Mouse (Mus musculus) neural tube, embryonic 12.5 days (tissue): ENCODE data around the gene Tm6sf1. TPM values are rescaled to one million over a fixed set of nuclear protein-coding genes. Genes with fewer than 3 reads are reported as not detected.
"Not testable (repeated sequence)": the region's sequence is repeated elsewhere in the genome, so short reads cannot be mapped to it uniquely, and the experiment has no call there.

Experiments
- ATAC-seq: fragments of 200-750 bp; cut with Nextera tagmentation; 2 replicates; pipeline ENCODE4 v1.8.0; 2017; ENCODE audit warnings: low read depth, mild to moderate bottlenecking, moderate TSS enrichment, moderate library complexity; ENCODE audit not compliant: low FRiP score
- H3K27ac ChIP-seq: fragments of 300-500 bp; sonication (generic); 2 replicates; pipeline ENCODE4 v1.5.1; 2016
- H3K27me3 ChIP-seq: fragments of 300-500 bp; sonication (generic); replicated peaks from 2 replicates; pipeline ENCODE4 v1.6.1; 2016; ENCODE audit warnings: mild to moderate bottlenecking
- H3K36me3 ChIP-seq: fragments of 300-500 bp; sonication (generic); 2 replicates; pipeline ENCODE4 v1.6.1; 2016; ENCODE audit warnings: mild to moderate bottlenecking
- H3K4me1 ChIP-seq: fragments of 300-500 bp; sonication (generic); 2 replicates; pipeline ENCODE4 v1.6.1; 2016
- H3K4me2 ChIP-seq: fragments of 300-500 bp; sonication (generic); replicated peaks from 2 replicates; pipeline ENCODE4 v1.6.1; 2016; ENCODE audit warnings: mild to moderate bottlenecking
- H3K4me3 ChIP-seq: fragments of 300-500 bp; sonication (generic); 2 replicates; pipeline ENCODE4 v1.5.1; 2016
- H3K9ac ChIP-seq: fragments of 300-500 bp; sonication (generic); 2 replicates; pipeline ENCODE4 v1.6.1; 2016; ENCODE audit warnings: mild to moderate bottlenecking
- H3K9me3 ChIP-seq: fragments of 300-500 bp; sonication (generic); 2 replicates; pipeline ENCODE4 v1.6.1; 2016; ENCODE audit warnings: mild to moderate bottlenecking
- WGBS: fragments of 180-500 bp; shearing (Covaris S2); methylation state at CpG from one replicate; pipeline ENCODE4 v1.1.7; 2016; 5-methylcytosine and 5-hydroxymethylcytosine counted together
- polyA plus RNA-seq: library from polyadenylated mRNA; unstranded; fragments of >200 nt; fragmentation: Nextera tagmentation; extraction: Ambion mirVana; gene quantifications from 2 replicates; pipeline ENCODE4 v1.2.1, GENCODE M21; 2016

Gene Tm6sf1
- polyA plus RNA-seq: 14.5 and 16.6 TPM in 2 replicates

- peaks cover 10% of the 10 kb centered on the region; the same call in 1 of the 2 replicates for H3K27me3 ChIP-seq
- peak within 1 kb of the TSS; percentile 99 for H3K4me2 ChIP-seq
- H3K27ac ChIP-seq: no peak within 1 kb of the TSS
- H3K4me3 ChIP-seq: peak within 1 kb of the TSS; percentile 52
- peak within 1 kb of the TSS; percentile 67 for H3K9ac ChIP-seq
- H3K36me3 ChIP-seq: no peaks in the 10 kb centered on the region
- ATAC-seq: peak; percentile 80
- H3K4me1 ChIP-seq: peaks cover 25% of the 10 kb centered on the region; the same call in 1 of the 2 replicates
- under 1% methylated on average over 64 of the region's 64 CpGs for WGBS
- no peaks in the 10 kb centered on the region for H3K9me3 ChIP-seq
Measured at GRCm38 (mm10) chr7:81858968-81859721, at the start of gene Tm6sf1. TSS of gene Tm6sf1 (plus strand) at chr7:81859001.

- no peak overlapping the region for H3K9ac ChIP-seq
- H3K36me3 ChIP-seq: no peaks in the 10 kb centered on the region
- H3K4me1 ChIP-seq: peaks cover 30% of the 10 kb centered on the region
- no peaks in the 10 kb centered on the region for H3K27me3 ChIP-seq
- no peaks in the 10 kb centered on the region for H3K9me3 ChIP-seq
- H3K27ac ChIP-seq: no peak overlapping the region
- ATAC-seq: no peak
- WGBS: 86% methylated on average over 3 of the region's 3 CpGs
- H3K4me3 ChIP-seq: no peak overlapping the region
- H3K4me2 ChIP-seq: no peak overlapping the region
Measured at GRCm38 (mm10) chr7:81824906-81825305, 33.9 kb upstream of the Tm6sf1 start.

GRCm38 (mm10) chr7:81825381-81825780, 33.4 kb upstream of the Tm6sf1 start:
- Histone ChIP-seq H3K36me3 (no peaks in the 10 kb centered on the region), H3K27ac (no peak overlapping the region), H3K27me3 (no peaks in the 10 kb centered on the region), H3K9ac (no peak overlapping the region), H3K4me3 (no peak overlapping the region), H3K4me2 (no peak overlapping the region), H3K9me3 (no peaks in the 10 kb centered on the region), H3K4me1 (peaks cover 32% of the 10 kb centered on the region)
- 49% methylated on average over 3 of the region's 3 CpGs for WGBS
- ATAC-seq: no peak

GRCm38 (mm10) chr7:81827806-81828667, 30.8 kb upstream of the Tm6sf1 start:
- Histone ChIP-seq H3K9me3 (no peaks in the 10 kb centered on the region), H3K36me3 (no peaks in the 10 kb centered on the region), H3K27me3 (no peaks in the 10 kb centered on the region), H3K9ac (peak overlapping the region; percentile 90), H3K4me2 (peak overlapping the region; percentile 71), H3K4me1 (peaks cover 32% of the 10 kb centered on the region), H3K27ac (peak overlapping the region; percentile 95; the same call in 1 of the 2 replicates), H3K4me3 (peak overlapping the region; percentile 89)
- WGBS: 28% methylated on average over 17 of the region's 17 CpGs
- ATAC-seq: 0 out of 2 replicates have a peak, but pooled peaks have one; percentile 4

- peak overlapping the region; percentile 90 for H3K9ac ChIP-seq
- H3K27me3 ChIP-seq: no peaks in the 10 kb centered on the region
- no peaks in the 10 kb centered on the region for H3K9me3 ChIP-seq
- peak overlapping the region; percentile 89 for H3K4me3 ChIP-seq
- H3K4me1 ChIP-seq: peaks cover 32% of the 10 kb centered on the region
- peak overlapping the region; percentile 71 for H3K4me2 ChIP-seq
- no peaks in the 10 kb centered on the region for H3K36me3 ChIP-seq
- H3K27ac ChIP-seq: peak overlapping the region; percentile 95
- ATAC-seq: peak; percentile 85
- WGBS: under 1% methylated on average over 74 of the region's 91 CpGs
Measured at GRCm38 (mm10) chr7:81828681-81829378, 30.0 kb upstream of the Tm6sf1 start.

- Histone ChIP-seq H3K27me3 (no peaks in the 10 kb centered on the region), H3K4me3 (peak within 1 kb of the TSS; percentile 89), H3K27ac (peak within 1 kb of the TSS; percentile 95), H3K9ac (peak within 1 kb of the TSS; percentile 90), H3K36me3 (no peaks in the 10 kb centered on the region), H3K4me1 (peaks cover 32% of the 10 kb centered on the region), H3K9me3 (no peaks in the 10 kb centered on the region), H3K4me2 (peak within 1 kb of the TSS; percentile 71)
- WGBS: under 1% methylated on average over 58 of the region's 58 CpGs
- ATAC-seq: peak; percentile 91
Measured at GRCm38 (mm10) chr7:81829379-81829894, 29.4 kb upstream of the Tm6sf1 start, which contains the start of gene Btbd1. TSS of gene Btbd1 (minus strand) at chr7:81829431.

- no peak overlapping the region for H3K4me3 ChIP-seq
- H3K4me1 ChIP-seq: 0 out of 2 replicates have a peak, but pooled peaks cover 2% of the 10 kb centered on the region
- H3K9me3 ChIP-seq: no peaks in the 10 kb centered on the region
- no peaks in the 10 kb centered on the region for H3K27me3 ChIP-seq
- no peak for ATAC-seq
- no peak overlapping the region for H3K9ac ChIP-seq
- no peaks in the 10 kb centered on the region for H3K36me3 ChIP-seq
- H3K4me2 ChIP-seq: no peak overlapping the region
- no peak overlapping the region for H3K27ac ChIP-seq
Measured at GRCm38 (mm10) chr7:81834847-81835246, 24.0 kb upstream of the Tm6sf1 start.

- WGBS: 91% methylated on average over 5 of the region's 5 CpGs
- H3K4me1 ChIP-seq: no peaks in the 10 kb centered on the region
Measured at GRCm38 (mm10) chr7:81835430-81835829, 23.4 kb upstream of the Tm6sf1 start.

GRCm38 (mm10) chr7:81837771-81838170, 21.0 kb upstream of the Tm6sf1 start:
- H3K27ac ChIP-seq, H3K9me3 ChIP-seq, ATAC-seq, H3K4me2 ChIP-seq, H3K27me3 ChIP-seq, H3K4me3 ChIP-seq, H3K36me3 ChIP-seq, H3K9ac ChIP-seq, H3K4me1 ChIP-seq: not testable (repeated sequence)
- WGBS: 90% methylated on average over 5 of the region's 5 CpGs

More at GRCm38 (mm10) chr7:81835430-81835829, 23.4 kb upstream of the Tm6sf1 start:
- Histone ChIP-seq H3K27ac (no peak overlapping the region), H3K4me2 (no peak overlapping the region), H3K9me3 (no peaks in the 10 kb centered on the region), H3K9ac (no peak overlapping the region), H3K36me3 (no peaks in the 10 kb centered on the region), H3K4me3 (no peak overlapping the region), H3K27me3 (no peaks in the 10 kb centered on the region)
- no peak for ATAC-seq

GRCm38 (mm10) chr7:81839746-81840145, 19.1 kb upstream of the Tm6sf1 start:
- H3K9me3 ChIP-seq: no peaks in the 10 kb centered on the region
- no peak overlapping the region for H3K9ac ChIP-seq
- no peak overlapping the region for H3K4me3 ChIP-seq
- H3K27ac ChIP-seq: no peak overlapping the region
- no peak overlapping the region for H3K4me2 ChIP-seq
- H3K27me3 ChIP-seq: no peaks in the 10 kb centered on the region
- 70% methylated on average over 6 of the region's 6 CpGs for WGBS
- H3K4me1 ChIP-seq: no peaks in the 10 kb centered on the region
- no peaks in the 10 kb centered on the region for H3K36me3 ChIP-seq
- ATAC-seq: no peak

- no peak overlapping the region for H3K27ac ChIP-seq
- H3K4me1 ChIP-seq: no peaks in the 10 kb centered on the region
- no peak overlapping the region for H3K4me2 ChIP-seq
- ATAC-seq: no peak
- H3K36me3 ChIP-seq: no peaks in the 10 kb centered on the region
- no peaks in the 10 kb centered on the region for H3K9me3 ChIP-seq
- H3K27me3 ChIP-seq: no peaks in the 10 kb centered on the region
- whole genome bisulfite sequencing: 65% methylated on average over 7 of the region's 7 CpGs
- H3K9ac ChIP-seq: no peak overlapping the region
- H3K4me3 ChIP-seq: no peak overlapping the region
Measured at GRCm38 (mm10) chr7:81840661-81841181, 18.1 kb upstream of the Tm6sf1 start.
